Mouse (Mus musculus) heart, embryonic 10.5 days (tissue): ENCODE measurements around the gene Mettl24. TPM values are rescaled to one million over a fixed set of nuclear protein-coding genes. Genes with fewer than 3 reads are reported as not detected.
A peak's percentile ranks its signal among the peaks of the same experiment; 100 is the strongest.

Experiments used
- DNase-seq: peaks from one replicate; pipeline ENCODE4 v3.0.0-alpha.2; 2017; ENCODE audit warnings: low spot score
- H3K27ac ChIP-seq: fragments of 300-500 bp; sonication (generic); 2 replicates; pipeline ENCODE4 v1.5.1; 2016; ENCODE audit warnings: mild to moderate bottlenecking
- H3K27me3 ChIP-seq: fragments of 300-500 bp; sonication (generic); 2 replicates; pipeline ENCODE4 v1.6.1; 2016; ENCODE audit warnings: mild to moderate bottlenecking; ENCODE audit not compliant: poor library complexity, insufficient read depth, severe bottlenecking
- H3K36me3 ChIP-seq: fragments of 300-500 bp; sonication (generic); 2 replicates; pipeline ENCODE4 v1.6.1; 2016; ENCODE audit warnings: mild to moderate bottlenecking, moderate library complexity
- H3K4me1 ChIP-seq: fragments of 300-500 bp; sonication (generic); 2 replicates; pipeline ENCODE4 v1.6.1; 2016; ENCODE audit warnings: mild to moderate bottlenecking
- H3K4me3 ChIP-seq: fragments of 300-500 bp; sonication (generic); 2 replicates; pipeline ENCODE4 v1.5.1; 2016; ENCODE audit warnings: mild to moderate bottlenecking, moderate library complexity
- H3K9me3 ChIP-seq: fragments of 300-500 bp; sonication (generic); 2 replicates; pipeline ENCODE4 v1.6.1; 2016; ENCODE audit warnings: mild to moderate bottlenecking, moderate library complexity
- WGBS: fragments of 180-500 bp; shearing (Covaris S2); methylation state at CpG from one replicate; pipeline ENCODE4 v1.1.7; 2016; 5-methylcytosine and 5-hydroxymethylcytosine counted together
- polyA plus RNA-seq: library from polyadenylated mRNA; unstranded; fragments of >200 nt; fragmentation: Nextera tagmentation; extraction: Ambion mirVana; gene quantifications from 2 replicates; pipeline ENCODE4 v1.2.1, GENCODE M21; 2016

Gene Mettl24
- polyA plus RNA-seq, 1 experiment from 2014 or later, result 2.6 TPM

- Histone ChIP-seq H3K27me3 (no peaks in the 10 kb centered on the region), H3K9me3 (no peaks in the 10 kb centered on the region), H3K27ac (no peak overlapping the region), H3K4me1 (no peaks in the 10 kb centered on the region), H3K36me3 (no peaks in the 10 kb centered on the region), H3K4me3 (no peak overlapping the region)
- no peak for DNase-seq
- 78% methylated on average over 3 of the region's 3 CpGs for WGBS
These were observed 17.8 kb upstream of the Mettl24 start for GRCm38 (mm10) chr10:40665270-40665669.

- H3K9me3 ChIP-seq, result no peaks in the 10 kb centered on the region
- H3K36me3 ChIP-seq, result no peaks in the 10 kb centered on the region
- WGBS, result 75% methylated on average over 1 of the region's 1 CpGs
- no peaks in the 10 kb centered on the region for H3K4me1 ChIP-seq
- H3K27ac ChIP-seq, result no peak overlapping the region
- no peak for DNase-seq
- no peak overlapping the region for H3K4me3 ChIP-seq
- H3K27me3 ChIP-seq, result no peaks in the 10 kb centered on the region
These were observed 16.1 kb upstream of the Mettl24 start for GRCm38 (mm10) chr10:40666943-40667342.

- Histone ChIP-seq H3K27ac (no peak overlapping the region), H3K4me3 (no peak overlapping the region), H3K27me3 (no peaks in the 10 kb centered on the region), H3K36me3 (no peaks in the 10 kb centered on the region), H3K9me3 (no peaks in the 10 kb centered on the region), H3K4me1 (peaks cover 6% of the 10 kb centered on the region; the same call in 1 of the 2 replicates)
- no peak for DNase-seq
These were observed 14.4 kb upstream of the Mettl24 start for GRCm38 (mm10) chr10:40668640-40669039.

DNA sequence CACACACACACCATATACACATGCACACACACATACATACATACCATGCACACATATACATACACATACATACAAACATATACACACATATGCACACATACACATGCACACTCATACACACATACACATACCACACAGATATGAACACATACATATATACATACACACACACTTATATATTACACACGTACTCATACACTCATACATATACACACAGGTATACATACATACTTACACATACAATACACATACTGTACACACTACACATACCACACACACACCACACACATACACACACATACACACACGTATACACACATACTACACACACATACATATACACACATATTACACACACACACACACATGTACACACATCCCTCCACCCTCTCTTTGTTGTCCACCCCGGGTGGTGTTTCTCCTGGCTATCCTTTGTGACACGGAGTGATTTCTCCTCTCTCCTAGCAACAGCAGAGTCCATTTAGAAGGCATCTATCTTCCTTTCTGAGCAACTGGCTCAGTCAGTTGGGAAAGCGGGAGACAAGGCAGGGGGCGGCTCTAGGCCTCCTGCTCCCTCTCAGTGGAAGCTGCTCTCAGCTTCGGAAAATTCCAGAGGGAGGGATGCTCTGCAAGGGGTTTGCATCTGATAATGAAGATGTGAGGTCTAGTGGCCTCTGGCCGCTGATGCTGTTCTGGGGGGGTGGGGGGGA is 10.3 kb upstream of the Mettl24 start:
- Histone ChIP-seq H3K4me1 (peaks cover 19% of the 10 kb centered on the region; the same call in 1 of the 2 replicates), H3K27me3 (no peaks in the 10 kb centered on the region), H3K36me3 (no peaks in the 10 kb centered on the region), H3K9me3 (no peaks in the 10 kb centered on the region), H3K4me3 (no peak overlapping the region), H3K27ac (no peak overlapping the region)
- DNase-seq, result no peak
- 50% methylated on average over 8 of the region's 8 CpGs for WGBS

DNA sequence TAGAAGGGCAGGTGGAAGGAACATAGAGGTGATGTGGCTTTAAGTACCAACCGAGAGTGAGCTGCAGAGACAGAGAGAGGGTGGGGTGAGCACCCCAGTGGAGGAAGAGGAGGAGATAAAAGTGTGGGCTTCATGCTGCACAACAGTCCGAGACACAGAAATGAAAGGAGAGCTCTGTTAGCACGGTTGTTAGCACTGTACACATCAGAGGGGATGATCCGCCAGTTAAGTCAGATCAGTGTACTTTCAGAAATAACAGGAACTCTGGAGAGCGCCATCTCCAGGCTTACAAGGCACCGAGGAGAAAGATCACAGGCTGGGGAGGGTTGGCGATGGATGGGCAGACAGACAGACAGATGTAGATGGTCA is 9.8 kb upstream of the Mettl24 start:
- no peaks in the 10 kb centered on the region for H3K27me3 ChIP-seq
- 54% methylated on average over 7 of the region's 7 CpGs for WGBS

GRCm38 (mm10) chr10:40674151-40674550 is 8.9 kb upstream of the Mettl24 start:
- peak overlapping the region; percentile 72 for H3K27ac ChIP-seq
- H3K27me3 ChIP-seq, result no peaks in the 10 kb centered on the region
- peak overlapping the region; percentile 52 for H3K4me3 ChIP-seq
- H3K9me3 ChIP-seq, result no peaks in the 10 kb centered on the region
- H3K4me1 ChIP-seq, result peaks cover 19% of the 10 kb centered on the region; the same call in 1 of the 2 replicates
- DNase-seq, result no peak
- WGBS, result 7% methylated on average over 13 of the region's 13 CpGs
- H3K36me3 ChIP-seq, result no peaks in the 10 kb centered on the region

More for the DNA sequence above, 9.8 kb upstream of the Mettl24 start:
- Histone ChIP-seq H3K4me3 (no peak overlapping the region), H3K9me3 (no peaks in the 10 kb centered on the region), H3K27ac (no peak overlapping the region), H3K36me3 (no peaks in the 10 kb centered on the region), H3K4me1 (peaks cover 19% of the 10 kb centered on the region; the same call in 1 of the 2 replicates)
- DNase-seq, result no peak

DNA sequence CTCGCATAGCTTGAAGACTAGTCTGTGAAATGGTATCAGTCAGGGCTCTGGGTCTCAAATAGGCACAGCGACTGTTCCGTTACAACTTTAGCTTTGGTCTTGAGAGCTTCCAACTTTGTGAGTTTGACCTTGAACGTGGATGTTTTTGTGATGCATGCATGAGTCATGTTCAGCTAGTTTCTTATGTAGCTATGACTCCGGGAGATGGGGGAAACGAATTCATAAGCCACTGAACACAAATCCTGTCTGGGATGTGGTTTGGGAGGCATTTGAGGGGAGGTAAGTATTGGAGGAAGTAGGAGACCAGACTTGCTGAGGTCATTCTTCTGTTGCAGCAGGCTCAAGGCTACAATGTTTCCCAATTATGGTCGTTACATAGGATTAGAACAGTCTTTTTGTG is 7.2 kb upstream of the Mettl24 start:
- Histone ChIP-seq H3K36me3 (no peaks in the 10 kb centered on the region), H3K4me3 (no peak overlapping the region), H3K27ac (no peak overlapping the region), H3K4me1 (peaks cover 19% of the 10 kb centered on the region; the same call in 1 of the 2 replicates), H3K9me3 (no peaks in the 10 kb centered on the region), H3K27me3 (no peaks in the 10 kb centered on the region)
- WGBS, result 75% methylated on average over 7 of the region's 7 CpGs
- no peak for DNase-seq

DNA sequence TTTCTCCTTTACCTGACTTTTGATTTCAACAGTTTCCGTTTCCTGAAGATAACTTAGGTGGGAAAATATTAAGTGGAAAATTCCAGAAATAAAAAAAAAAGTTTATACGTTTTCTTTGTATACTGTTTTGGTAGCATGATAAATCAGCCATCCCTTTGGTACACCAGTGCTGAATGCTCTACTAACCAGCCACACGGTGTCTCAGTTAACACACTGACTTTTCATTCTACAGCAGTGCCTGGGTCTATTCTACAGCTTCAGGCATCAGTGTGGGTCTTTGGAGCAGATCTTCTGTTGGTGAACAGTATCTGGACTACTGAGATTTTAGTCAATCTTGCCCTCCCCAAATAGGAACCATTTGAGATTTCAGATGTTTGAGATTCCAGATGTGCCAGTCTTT is 4.6 kb upstream of the Mettl24 start:
- WGBS, result 75% methylated on average over 3 of the region's 3 CpGs
- H3K4me1 ChIP-seq, result peaks cover 25% of the 10 kb centered on the region
- H3K4me3 ChIP-seq, result no peak overlapping the region
- no peak for DNase-seq
- no peaks in the 10 kb centered on the region for H3K36me3 ChIP-seq
- H3K27ac ChIP-seq, result no peak overlapping the region
- H3K9me3 ChIP-seq, result no peaks in the 10 kb centered on the region
- H3K27me3 ChIP-seq, result no peaks in the 10 kb centered on the region

DNA sequence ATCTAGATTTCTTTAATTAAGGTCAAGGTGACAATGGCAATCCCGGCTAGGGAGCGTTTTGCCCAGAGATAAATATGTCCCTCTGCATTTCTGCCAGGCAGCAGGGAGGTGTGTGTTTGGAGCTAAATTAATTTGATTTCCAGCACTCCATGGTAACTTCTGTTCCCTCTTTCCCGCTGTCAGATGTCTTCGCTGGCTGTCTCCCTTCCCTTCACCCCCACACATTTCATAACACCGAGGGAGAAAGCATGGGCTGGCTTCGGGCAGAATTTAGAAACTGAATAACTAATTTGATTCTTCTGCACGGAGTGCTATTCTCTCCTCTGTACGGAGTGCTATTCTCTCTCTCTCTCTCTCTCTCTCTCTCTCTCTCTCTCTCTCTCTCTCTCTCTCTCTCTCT is 612 bp upstream of the Mettl24 start:
- no peaks in the 10 kb centered on the region for H3K36me3 ChIP-seq
- no peaks in the 10 kb centered on the region for H3K9me3 ChIP-seq
- no peaks in the 10 kb centered on the region for H3K27me3 ChIP-seq
- peak overlapping the region; percentile 94; the same call in 1 of the 2 replicates for H3K27ac ChIP-seq
- H3K4me1 ChIP-seq, result peaks cover 17% of the 10 kb centered on the region
- 31% methylated on average over 8 of the region's 8 CpGs for WGBS
- no peak for DNase-seq
- H3K4me3 ChIP-seq, result peak overlapping the region; percentile 76

DNA sequence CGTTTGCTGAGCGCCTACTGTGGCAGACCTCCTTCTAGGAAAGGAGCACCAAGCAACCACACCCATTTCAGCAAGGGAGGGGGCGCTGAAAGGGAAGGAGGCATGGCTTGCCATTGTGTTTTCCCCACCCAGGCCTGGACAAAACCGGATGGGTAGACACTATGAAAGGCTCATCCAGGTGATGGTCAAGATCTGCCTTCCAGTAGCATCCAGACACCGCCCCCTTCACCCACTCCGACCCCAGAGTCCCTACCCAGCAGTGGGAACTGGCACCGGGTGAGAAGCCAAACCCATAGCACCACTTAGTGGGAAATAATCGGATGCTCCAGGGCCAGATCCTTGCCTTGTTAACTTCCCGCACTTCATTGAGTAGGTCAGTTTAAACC is 779 bp downstream of the Mettl24 start:
- Histone ChIP-seq H3K9me3 (no peaks in the 10 kb centered on the region), H3K27ac (peak overlapping the region; percentile 94; the same call in 1 of the 2 replicates), H3K27me3 (no peaks in the 10 kb centered on the region), H3K4me3 (peak overlapping the region; percentile 76), H3K36me3 (no peaks in the 10 kb centered on the region), H3K4me1 (peaks cover 17% of the 10 kb centered on the region)
- no peak for DNase-seq
- 55% methylated on average over 9 of the region's 9 CpGs for WGBS

GRCm38 (mm10) chr10:40684326-40684725 is 1.2 kb downstream of the Mettl24 start:
- Histone ChIP-seq H3K4me1 (peaks cover 17% of the 10 kb centered on the region), H3K4me3 (no peak overlapping the region), H3K9me3 (no peaks in the 10 kb centered on the region), H3K27ac (0 out of 2 replicates have a peak overlapping the region, but pooled peaks have one; percentile 94), H3K27me3 (no peaks in the 10 kb centered on the region), H3K36me3 (no peaks in the 10 kb centered on the region)
- no peak for DNase-seq
- WGBS, result 92% methylated on average over 7 of the region's 7 CpGs

DNA sequence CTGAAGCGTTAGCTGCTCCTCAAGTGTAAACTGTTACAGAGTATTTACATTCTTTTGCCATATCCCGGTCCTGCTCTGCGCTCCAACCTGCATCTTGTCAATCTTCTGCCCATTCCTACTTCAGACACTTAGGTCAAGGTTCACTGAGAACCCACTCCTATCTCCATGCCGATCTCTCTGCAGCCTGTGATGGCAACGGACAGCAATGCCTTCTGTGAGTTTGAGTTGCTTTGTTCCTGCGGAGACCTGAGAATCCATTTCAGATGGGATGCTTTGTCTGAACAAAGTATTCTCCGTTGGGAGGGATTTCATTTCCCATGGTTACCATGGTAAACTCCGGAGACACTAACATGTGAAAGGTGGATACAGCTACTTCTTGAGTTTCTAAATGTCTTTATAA is 2.6 kb downstream of the Mettl24 start:
- Histone ChIP-seq H3K27ac (no peak overlapping the region), H3K4me1 (peaks cover 17% of the 10 kb centered on the region), H3K27me3 (no peaks in the 10 kb centered on the region), H3K36me3 (no peaks in the 10 kb centered on the region), H3K4me3 (no peak overlapping the region), H3K9me3 (no peaks in the 10 kb centered on the region)
- no peak for DNase-seq
- WGBS, result 64% methylated on average over 8 of the region's 8 CpGs

DNA sequence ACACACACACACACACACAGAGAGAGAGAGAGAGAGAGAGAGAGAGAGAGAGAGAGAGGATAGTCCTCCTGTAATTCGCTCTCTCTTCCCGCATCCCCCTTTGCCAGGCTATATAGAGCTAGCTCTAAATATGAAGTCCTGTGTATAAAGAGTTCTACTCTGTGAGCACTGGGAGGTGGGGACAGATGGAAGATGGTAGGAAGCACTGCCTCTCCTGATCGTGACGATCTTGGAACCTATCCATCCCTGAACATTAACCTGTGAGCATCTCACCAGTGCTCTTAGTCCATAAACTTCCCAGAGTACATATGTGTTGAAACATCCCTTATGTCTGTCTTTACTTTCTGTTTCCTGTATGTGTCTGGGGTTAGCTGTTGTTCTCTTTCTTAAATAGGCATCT is 3.9 kb downstream of the Mettl24 start:
- 84% methylated on average over 4 of the region's 4 CpGs for WGBS
- H3K27me3 ChIP-seq, result no peaks in the 10 kb centered on the region
- H3K36me3 ChIP-seq, result no peaks in the 10 kb centered on the region
- DNase-seq, result no peak
- no peak overlapping the region for H3K4me3 ChIP-seq
- no peaks in the 10 kb centered on the region for H3K9me3 ChIP-seq
- peaks cover 17% of the 10 kb centered on the region for H3K4me1 ChIP-seq
- no peak overlapping the region for H3K27ac ChIP-seq

DNA sequence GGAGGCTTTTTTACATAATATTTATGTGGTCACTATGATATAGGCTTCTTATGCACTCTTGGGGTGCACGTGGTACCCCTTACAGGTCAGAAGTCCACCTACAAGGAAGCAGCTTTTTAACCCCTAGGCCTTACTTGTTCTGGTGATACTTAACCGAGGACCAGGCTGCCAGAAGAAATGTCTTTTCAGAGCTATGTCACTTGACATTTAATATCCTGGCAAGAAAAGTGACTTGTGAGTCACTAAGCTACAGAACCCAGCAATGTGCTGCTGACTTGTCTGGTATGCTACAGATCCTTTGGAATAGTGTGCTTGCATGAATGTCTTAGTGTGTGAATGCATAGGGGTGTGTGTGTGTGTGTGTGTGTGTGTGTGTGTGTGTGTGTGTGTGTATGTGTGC is 4.3 kb downstream of the Mettl24 start:
- H3K27me3 ChIP-seq, result no peaks in the 10 kb centered on the region
- no peaks in the 10 kb centered on the region for H3K36me3 ChIP-seq
- peaks cover 15% of the 10 kb centered on the region for H3K4me1 ChIP-seq
- 76% methylated on average over 2 of the region's 2 CpGs for WGBS
- no peak overlapping the region for H3K27ac ChIP-seq
- H3K9me3 ChIP-seq, result no peaks in the 10 kb centered on the region
- no peak for DNase-seq
- H3K4me3 ChIP-seq, result no peak overlapping the region
